ENCODE assay signal across 18 mouse cellular contexts in genomic region chr9:18674480-18675154, GRCm38 (mm10). TPM values are rescaled to one million over a fixed set of nuclear protein-coding genes. Genes with fewer than 3 reads are reported as not detected.
"Had no signal": no experiment of that assay in that cellular context is flagged by ENCODE, and none has a peak within 500 bp of the region (broad histone marks: within the 10 kb centered on the region; RNA-seq: fewer than 3 reads in every experiment).

Gene Muc16, minus strand, starts transcription at chr9:18674530.

- H3K9ac ChIP-seq: liver, embryonic 13.5 days; liver, embryonic 15.5 days; liver, postnatal 0 days; midbrain, embryonic 13.5 days; midbrain, embryonic 15.5 days; neural tube, embryonic 12.5 days had no signal

- DNase-seq: liver, embryonic 13.5 days; liver, postnatal 0 days; lung, adult 2 months; lung, postnatal 14 days; lung, postnatal 36 days; right cerebral cortex, postnatal 14 days; thymus, adult 18-20 months; thymus, postnatal 14 days; thymus, postnatal 36 days had no signal

- H3K4me2 ChIP-seq: liver, embryonic 13.5 days; liver, embryonic 15.5 days; midbrain, embryonic 11.5 days; midbrain, embryonic 13.5 days; midbrain, embryonic 15.5 days; neural tube, embryonic 12.5 days had no signal

- H3K27ac ChIP-seq: liver, embryonic 13.5 days; liver, embryonic 15.5 days; macrophage; midbrain, embryonic 13.5 days; midbrain, embryonic 15.5 days; neural tube, embryonic 12.5 days had no signal

- H3K9me3 ChIP-seq: liver, embryonic 13.5 days; liver, embryonic 15.5 days; megakaryocyte, embryonic 14.5 days; midbrain, embryonic 13.5 days; midbrain, embryonic 15.5 days; neural tube, embryonic 12.5 days had no signal

- H3K36me3 ChIP-seq: liver, embryonic 13.5 days; liver, embryonic 15.5 days; midbrain, embryonic 13.5 days; midbrain, embryonic 15.5 days; neural tube, embryonic 12.5 days had no signal

- H3K27me3 ChIP-seq: liver, embryonic 13.5 days; liver, embryonic 15.5 days; megakaryocyte, embryonic 14.5 days; midbrain, embryonic 13.5 days; midbrain, embryonic 15.5 days; neural tube, embryonic 12.5 days had no signal

- ATAC-seq: liver, postnatal 0 days; midbrain, embryonic 13.5 days; midbrain, embryonic 15.5 days had no signal

- H3K4me3 ChIP-seq: liver, embryonic 13.5 days; liver, embryonic 15.5 days; megakaryocyte, embryonic 14.5 days; midbrain, embryonic 13.5 days; midbrain, embryonic 15.5 days; neural tube, embryonic 12.5 days had no signal

- H3K4me1 ChIP-seq: liver, embryonic 13.5 days; liver, embryonic 15.5 days; megakaryocyte, embryonic 14.5 days; midbrain, embryonic 13.5 days; midbrain, embryonic 15.5 days; neural tube, embryonic 12.5 days had no signal

RNA-seq across cellular contexts. Expression of gene Muc16, which starts in this region (rescaled TPM):
- polyA plus RNA-seq: macrophage; midbrain, embryonic 11.5 days; midbrain, embryonic 13.5 days; midbrain, embryonic 15.5 days; midbrain, postnatal 0 days; neural tube, embryonic 12.5 days; neural tube, embryonic 14.5 days had no signal
